Mouse (Mus musculus) myocyte (in vitro differentiated cells): ENCODE data around the gene Zbtb20. TPM values are rescaled to one million over a fixed set of nuclear protein-coding genes. Genes with fewer than 3 reads are reported as not detected.

Source experiments
- H3K27me3 ChIP-seq: one replicate; pipeline ENCODE4 v1.6.1; 2011; ENCODE audit not compliant: control insufficient read depth, insufficient read depth, insufficient read length
- H3K36me3 ChIP-seq: one replicate; pipeline ENCODE4 v1.6.1; 2011; ENCODE audit not compliant: control insufficient read depth, insufficient read depth
- H3K4me2 ChIP-seq: one replicate; pipeline ENCODE4 v1.6.1; 2011; ENCODE audit warnings: low read depth, control low read depth
- H3K4me3 ChIP-seq: one replicate; pipeline ENCODE4 v1.5.1; 2011; ENCODE audit warnings: mild to moderate bottlenecking, control low read depth, moderate library complexity
- H3K79me2 ChIP-seq: one replicate; pipeline ENCODE4 v1.6.1; 2011; ENCODE audit not compliant: control insufficient read depth, insufficient read depth
- H3ac ChIP-seq: one replicate; pipeline ENCODE4 v1.6.1; 2011; ENCODE audit not compliant: control insufficient read depth, insufficient read length
- CEBPB ChIP-seq: IDR thresholded peaks from 2 replicates; pipeline ENCODE4 v1.6.1; 2011; ENCODE audit warnings: mild to moderate bottlenecking, moderate library complexity; ENCODE audit not compliant: poor library complexity, insufficient read depth, severe bottlenecking
- E2F4 ChIP-seq: IDR thresholded peaks from one replicate; pipeline ENCODE4 v1.6.1; 2011; ENCODE audit warnings: mild to moderate bottlenecking, control low read depth, moderate library complexity; ENCODE audit not compliant: insufficient read depth
- MAX ChIP-seq: IDR thresholded peaks from one replicate; pipeline ENCODE4 v1.6.1; 2011; ENCODE audit warnings: low read depth, mild to moderate bottlenecking, control low read depth
- MYOD1 ChIP-seq, 3 experiments: IDR thresholded peaks; one replicate each; pipeline ENCODE4 v1.6.1; 2011; ENCODE audit warnings: control low read depth in 2 of 3, low read depth in 2 of 3, mild to moderate bottlenecking in 2 of 3, moderate library complexity in 1 of 3; ENCODE audit not compliant: insufficient read length in 2 of 3, control insufficient read depth in 1 of 3
- MYOG ChIP-seq, 3 experiments: IDR thresholded peaks; one replicate each; pipeline ENCODE4 v1.6.1; 2011; ENCODE audit warnings: control low read depth in 2 of 3, low read depth in 2 of 3, mild to moderate bottlenecking in 2 of 3; ENCODE audit not compliant: insufficient read length in 2 of 3, control insufficient read depth in 1 of 3, insufficient read depth in 1 of 3
- POLR2A ChIP-seq: IDR thresholded peaks from one replicate; pipeline ENCODE4 v1.6.1; 2011; ENCODE audit warnings: low read depth, mild to moderate bottlenecking, control low read depth, moderate library complexity; ENCODE audit not compliant: insufficient read length
- POLR2AphosphoS2 ChIP-seq: IDR thresholded peaks from one replicate; pipeline ENCODE4 v1.6.1; 2011; ENCODE audit warnings: low read depth, control low read depth; ENCODE audit not compliant: insufficient read length
- REST ChIP-seq: IDR thresholded peaks from one replicate; pipeline ENCODE4 v1.6.1; 2011; ENCODE audit warnings: mild to moderate bottlenecking, control low read depth, moderate library complexity; ENCODE audit not compliant: insufficient read depth, insufficient read length
- SRF ChIP-seq: IDR thresholded peaks from one replicate; pipeline ENCODE4 v1.6.1; 2011; ENCODE audit warnings: low read depth; ENCODE audit not compliant: control insufficient read depth, insufficient read length
- TCF12 ChIP-seq: IDR thresholded peaks from one replicate; pipeline ENCODE4 v1.6.1; 2011; ENCODE audit warnings: mild to moderate bottlenecking, control low read depth; ENCODE audit not compliant: poor library complexity, insufficient read depth, severe bottlenecking
- TCF3 ChIP-seq: IDR thresholded peaks from one replicate; pipeline ENCODE4 v1.6.1; 2011; ENCODE audit warnings: low read depth, control low read depth; ENCODE audit not compliant: insufficient read length
- USF1 ChIP-seq: IDR thresholded peaks from one replicate; pipeline ENCODE4 v1.6.1; 2011; ENCODE audit warnings: low read depth, mild to moderate bottlenecking, control low read depth, moderate library complexity
- polyA plus RNA-seq: library from polyadenylated mRNA; unstranded; fragments of >200 nt; fragmentation: generic; extraction: Trizol; gene quantifications from one replicate; pipeline ENCODE4 v1.2.1, GENCODE M21; 2012; ENCODE audit warnings: missing spikeins

Zbtb20 gene
- polyA plus RNA-seq, 1 experiment: 5.0 TPM

- no peak overlapping the region for H3ac ChIP-seq
- no peaks in the 10 kb centered on the region for H3K27me3 ChIP-seq
- no peaks in the 10 kb centered on the region for H3K79me2 ChIP-seq
- H3K36me3 ChIP-seq: no peaks in the 10 kb centered on the region
- no peak overlapping the region for H3K4me2 ChIP-seq
- no peak overlapping the region for H3K4me3 ChIP-seq
- no peak for TF ChIP-seq TCF3
- TF ChIP-seq MYOD1 (IDR thresholded peaks at IDR 0.05; ENCODE audit: control insufficient read depth in 1 of 3, insufficient read length in 2 of 3, low read depth in 2 of 3): no peak
- no peak for TF ChIP-seq MAX
- no peak for TF ChIP-seq USF1
- no peak for TF ChIP-seq SRF
- TF ChIP-seq CEBPB: no peak
- no peak for TF ChIP-seq POLR2AphosphoS2
- TF ChIP-seq E2F4: no peak
- no peak for TF ChIP-seq POLR2A
- no peak for TF ChIP-seq REST
- no peak for TF ChIP-seq TCF12
- no peak for TF ChIP-seq MYOG (IDR thresholded peaks at IDR 0.05; ENCODE audit: control insufficient read depth in 1 of 3, insufficient read depth in 1 of 3, insufficient read length in 2 of 3, low read depth in 2 of 3)
Observed at GRCm38 (mm10) chr16:43113968-43114367, 238.3 kb downstream of the Zbtb20 start.

GRCm38 (mm10) chr16:43129966-43130365, 254.3 kb downstream of the Zbtb20 start:
- Histone ChIP-seq H3K4me2 (no peak overlapping the region), H3ac (no peak overlapping the region), H3K4me3 (no peak overlapping the region), H3K27me3 (no peaks in the 10 kb centered on the region), H3K36me3 (no peaks in the 10 kb centered on the region), H3K79me2 (no peaks in the 10 kb centered on the region)
- TF ChIP-seq MYOG (IDR thresholded peaks at IDR 0.05; ENCODE audit: control insufficient read depth in 1 of 3, insufficient read depth in 1 of 3, insufficient read length in 2 of 3, low read depth in 2 of 3) (no peak), CEBPB (no peak)

GRCm38 (mm10) chr16:43130583-43130982, 254.9 kb downstream of the Zbtb20 start:
- Histone ChIP-seq H3K4me3 (no peak overlapping the region), H3K36me3 (no peaks in the 10 kb centered on the region), H3K79me2 (no peaks in the 10 kb centered on the region), H3ac (no peak overlapping the region), H3K27me3 (no peaks in the 10 kb centered on the region), H3K4me2 (no peak overlapping the region)
- TF ChIP-seq MYOD1 (IDR thresholded peaks at IDR 0.05; ENCODE audit: control insufficient read depth in 1 of 3, insufficient read length in 2 of 3, low read depth in 2 of 3): no peak
- no peak for TF ChIP-seq TCF12
- no peak for TF ChIP-seq POLR2AphosphoS2
- TF ChIP-seq CEBPB: no peak
- no peak for TF ChIP-seq E2F4
- TF ChIP-seq MYOG (IDR thresholded peaks at IDR 0.05; ENCODE audit: control insufficient read depth in 1 of 3, insufficient read depth in 1 of 3, insufficient read length in 2 of 3, low read depth in 2 of 3): no peak
- TF ChIP-seq USF1: no peak
- TF ChIP-seq MAX: no peak
- TF ChIP-seq SRF: no peak
- no peak for TF ChIP-seq REST
- TF ChIP-seq TCF3: no peak
- no peak for TF ChIP-seq POLR2A

- no peak overlapping the region for H3K4me2 ChIP-seq
- no peaks in the 10 kb centered on the region for H3K27me3 ChIP-seq
- no peak overlapping the region for H3K4me3 ChIP-seq
- H3ac ChIP-seq: no peak overlapping the region
- TF ChIP-seq MYOG (IDR thresholded peaks at IDR 0.05; ENCODE audit: control insufficient read depth in 1 of 3, insufficient read depth in 1 of 3, insufficient read length in 2 of 3, low read depth in 2 of 3): no peak
- no peak for TF ChIP-seq E2F4
- no peak for TF ChIP-seq REST
- TF ChIP-seq TCF3: no peak
- TF ChIP-seq MYOD1 (IDR thresholded peaks at IDR 0.05; ENCODE audit: control insufficient read depth in 1 of 3, insufficient read length in 2 of 3, low read depth in 2 of 3): no peak
- no peak for TF ChIP-seq POLR2A
- no peak for TF ChIP-seq TCF12
- TF ChIP-seq CEBPB: no peak
- no peak for TF ChIP-seq MAX
- TF ChIP-seq POLR2AphosphoS2: no peak
- no peak for TF ChIP-seq SRF
- TF ChIP-seq USF1: no peak
- no peaks in the 10 kb centered on the region for H3K36me3 ChIP-seq
- no peaks in the 10 kb centered on the region for H3K79me2 ChIP-seq
Observed at GRCm38 (mm10) chr16:43131077-43131476, 255.4 kb downstream of the Zbtb20 start.

- no peak overlapping the region for H3ac ChIP-seq
- H3K27me3 ChIP-seq: no peaks in the 10 kb centered on the region
- no peaks in the 10 kb centered on the region for H3K36me3 ChIP-seq
- no peak for TF ChIP-seq MYOG (IDR thresholded peaks at IDR 0.05; ENCODE audit: control insufficient read depth in 1 of 3, insufficient read depth in 1 of 3, insufficient read length in 2 of 3, low read depth in 2 of 3)
- no peak for TF ChIP-seq SRF
- TF ChIP-seq POLR2A: no peak
- TF ChIP-seq TCF12: no peak
- no peak for TF ChIP-seq MAX
- TF ChIP-seq REST: no peak
- TF ChIP-seq MYOD1 (IDR thresholded peaks at IDR 0.05; ENCODE audit: control insufficient read depth in 1 of 3, insufficient read length in 2 of 3, low read depth in 2 of 3): no peak
- TF ChIP-seq POLR2AphosphoS2: no peak
- no peak for TF ChIP-seq E2F4
- no peak overlapping the region for H3K4me2 ChIP-seq
- no peaks in the 10 kb centered on the region for H3K79me2 ChIP-seq
- H3K4me3 ChIP-seq: no peak overlapping the region
Observed at GRCm38 (mm10) chr16:43168506-43168905, 292.8 kb downstream of the Zbtb20 start.
